Mouse (Mus musculus): ENCODE measurements around the gene Adam21. TPM values are rescaled to one million over a fixed set of nuclear protein-coding genes. Genes with fewer than 3 reads are reported as not detected.
A peak's percentile ranks its signal among the peaks of the same experiment; 100 is the strongest.
"Not testable (repeated sequence)": the region's sequence is repeated elsewhere in the genome, so short reads cannot be mapped to it uniquely, and the experiment has no call there.

Gene Adam21
- 0.04 and 0.06 TPM in 2 replicates for polyA plus RNA-seq (2012; rRNA removed)

DNA sequence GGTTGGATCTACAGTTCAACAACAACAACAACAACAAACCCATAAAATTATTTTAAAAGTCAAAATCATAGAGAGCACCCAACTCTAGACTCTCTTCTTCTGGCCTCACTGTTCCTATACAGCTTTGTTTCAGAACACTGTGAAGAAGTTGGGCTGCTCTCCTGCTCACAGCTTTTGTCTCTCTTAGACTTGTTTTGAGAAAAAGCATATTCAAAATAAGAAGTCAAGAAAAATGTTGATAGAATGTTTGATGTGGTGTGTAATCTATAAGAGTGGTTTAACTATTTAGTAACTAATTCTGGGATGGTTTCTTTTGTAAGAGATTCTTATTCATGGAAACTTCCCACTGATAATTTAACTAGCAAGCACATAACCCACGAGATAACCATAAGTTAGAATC is at the start of gene Adam21:
Gene Adam21, minus strand, starts transcription at position 101 of the 400 bp plus-strand sequence.
- DNase-seq (ENCODE audit: low spot score) = no peak

DNA sequence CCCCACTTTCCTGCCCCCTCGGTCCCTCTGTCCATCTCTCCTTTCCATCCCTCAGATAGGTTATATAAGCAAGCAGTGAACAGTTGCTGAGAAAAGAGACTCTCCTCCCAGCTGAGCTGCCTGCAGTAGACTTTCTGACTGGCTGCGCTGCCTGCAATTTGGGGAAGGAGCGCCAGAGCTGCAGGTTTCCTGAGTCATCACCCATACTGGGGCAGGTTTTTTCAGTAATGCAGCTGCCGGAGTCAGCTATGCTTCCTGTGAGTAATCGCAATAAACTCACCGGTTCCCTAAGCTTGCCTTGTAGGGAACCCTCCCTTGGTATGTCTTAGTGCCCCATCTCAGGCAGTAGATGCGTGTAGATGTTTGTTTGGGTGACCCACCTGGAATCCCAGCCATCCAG is 48.7 kb upstream of the Adam21 start:
- DNase-seq (ENCODE audit: low spot score) = peak; percentile 25

DNA sequence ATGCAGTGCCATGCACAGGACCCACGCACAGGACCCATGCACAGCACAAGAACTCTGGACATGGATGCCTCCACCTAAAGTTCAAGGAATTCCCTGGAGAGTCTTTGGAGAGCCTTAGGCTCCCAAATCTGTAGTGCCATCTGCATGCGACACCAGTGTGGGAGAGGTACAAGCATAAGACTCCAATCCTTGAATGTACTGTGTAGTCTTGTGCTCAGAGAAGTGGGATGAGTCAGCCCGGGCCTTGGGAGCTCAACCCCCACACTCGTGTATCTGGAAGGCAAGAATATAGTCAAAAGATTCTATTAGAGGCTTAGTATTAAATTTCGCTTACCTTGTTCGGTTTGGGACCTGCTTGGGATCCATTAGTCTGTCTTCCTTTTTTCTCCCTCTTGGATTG is 47.5 kb upstream of the Adam21 start:
- no peak for DNase-seq (ENCODE audit: low spot score)

DNA sequence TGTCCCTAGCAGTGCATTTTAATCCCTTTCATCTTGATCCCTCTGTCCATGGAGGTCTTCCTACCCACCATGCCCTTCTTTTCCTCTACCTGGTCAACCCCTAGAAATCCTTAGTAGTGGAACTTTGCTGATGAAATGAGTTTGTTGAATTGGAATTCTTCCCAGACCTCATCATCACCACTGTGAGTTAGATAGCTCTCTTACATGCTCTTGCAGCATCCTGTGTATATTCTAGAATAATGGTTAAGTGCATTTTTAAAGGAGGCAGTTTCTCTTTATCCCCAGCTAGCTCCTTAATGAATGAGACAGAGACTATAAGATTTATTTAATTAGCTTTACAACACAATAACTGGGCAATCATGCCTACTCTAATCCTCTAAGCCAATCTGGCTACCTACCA is 41.2 kb upstream of the Adam21 start:
- no peak for DNase-seq (ENCODE audit: low spot score)

- DNase-seq (ENCODE audit: low spot score) = no peak
Measured at GRCm38 (mm10) chr12:81604995-81605784, 36.9 kb upstream of the Adam21 start.

- DNase-seq (ENCODE audit: low spot score) = no peak
Measured at GRCm38 (mm10) chr12:81596547-81597262, 28.4 kb upstream of the Adam21 start.

DNA sequence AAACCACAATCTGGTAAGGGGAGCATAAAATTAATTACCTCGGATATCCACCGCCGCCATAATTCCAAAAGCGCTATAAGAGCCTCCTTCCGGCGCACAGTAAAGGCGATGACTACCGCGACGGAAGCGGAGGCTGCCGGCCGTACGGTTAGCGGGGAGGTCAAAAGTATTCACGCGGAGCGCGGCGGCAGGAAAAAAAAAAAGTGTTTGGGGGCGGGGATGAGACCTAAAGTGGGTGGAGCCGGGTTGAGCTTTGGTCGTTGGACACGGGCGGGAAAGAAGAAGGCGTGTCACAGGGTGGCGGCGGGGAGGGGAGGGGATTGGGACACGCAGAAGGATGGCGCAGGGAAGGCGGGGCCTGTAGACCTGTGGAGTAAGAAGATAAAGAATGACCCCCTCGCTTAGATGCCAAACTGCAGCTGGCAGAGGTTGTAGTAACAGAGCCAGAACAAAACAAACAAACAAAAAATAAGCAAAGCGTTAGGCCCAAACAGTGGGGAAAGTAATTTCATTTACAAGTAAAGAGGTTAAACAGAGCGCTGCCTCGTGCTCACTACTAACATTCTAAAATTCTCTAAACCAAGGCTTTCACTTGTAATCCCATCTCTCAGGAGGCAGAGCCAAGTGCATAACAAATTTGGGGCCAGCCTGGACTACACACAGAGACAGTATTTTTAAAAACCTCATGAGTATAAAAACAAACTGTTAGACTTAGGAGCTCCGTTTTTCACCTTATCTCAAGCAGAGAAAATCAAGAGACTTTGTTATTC is 26.8 kb upstream of the Adam21 start, which contains the start of gene Med6:
Gene Med6, minus strand, starts transcription at position 107 of the 770 bp plus-strand sequence.
- DNase-seq (ENCODE audit: low spot score) = peak; percentile 85

GRCm38 (mm10) chr12:81567931-81568330 is 343 bp downstream of the Adam21 start:
- DNase-seq (ENCODE audit: low spot score) = no peak

- no peak for DNase-seq (ENCODE audit: low spot score)
Measured at GRCm38 (mm10) chr12:81564173-81564572, 4.1 kb downstream of the Adam21 start.

GRCm38 (mm10) chr12:81549286-81549685 is 19.0 kb downstream of the Adam21 start:
- no peak for DNase-seq (ENCODE audit: low spot score)

DNA sequence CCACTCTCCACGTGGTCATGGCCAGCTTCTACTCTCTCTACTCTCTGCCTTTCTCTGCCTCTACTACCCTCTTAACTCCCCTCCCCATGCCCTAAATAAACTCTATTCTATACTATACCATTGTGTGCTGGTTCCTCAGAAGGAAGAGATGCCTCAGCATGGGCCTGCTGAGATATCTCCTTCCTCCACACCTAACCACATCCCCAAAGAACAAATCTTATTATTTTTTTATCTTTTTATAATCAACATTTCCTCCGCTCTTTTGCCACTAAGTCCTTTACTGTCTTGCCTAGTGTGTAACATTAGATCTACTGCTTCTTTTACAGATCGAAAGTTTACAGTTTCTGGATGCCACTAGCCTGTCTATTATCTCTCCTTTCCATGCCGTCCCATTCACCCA is 21.1 kb downstream of the Adam21 start:
- DNase-seq (ENCODE audit: low spot score) = no peak

DNA sequence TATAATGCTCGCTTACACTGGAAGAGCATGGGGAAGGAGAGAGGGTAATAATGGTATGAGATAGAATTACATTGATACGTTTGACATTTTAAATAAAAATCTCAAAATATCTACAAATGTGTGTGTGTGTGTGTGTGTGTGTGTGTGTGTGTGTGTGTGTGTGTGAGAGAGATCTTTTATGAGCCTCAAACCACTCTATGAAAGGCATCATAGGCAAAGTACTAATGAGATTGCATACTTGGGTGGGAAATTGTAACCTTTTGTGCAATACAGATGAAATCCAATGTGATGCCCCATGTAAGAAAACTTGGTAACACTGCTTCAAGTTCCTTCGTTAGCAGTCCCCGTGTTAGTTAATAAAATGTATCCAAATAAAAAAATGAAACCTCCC is 35.2 kb downstream of the Adam21 start:
- no peak for DNase-seq (ENCODE audit: low spot score)

GRCm38 (mm10) chr12:81532316-81533028 is 35.8 kb downstream of the Adam21 start, which contains the start of the genes Gm20498 and Synj2bp:
Gene Gm20498 (minus strand): TSS chr12:81532905.
Gene Synj2bp (minus strand): TSS chr12:81532911.
- peak; percentile 73 for DNase-seq (ENCODE audit: low spot score)

GRCm38 (mm10) chr12:81530587-81530986 is 37.7 kb downstream of the Adam21 start:
- DNase-seq (ENCODE audit: low spot score) = not testable (repeated sequence)

Other genes with a start within 250 kb of the Adam21 start
- gene Slc8a3, start 235.3 kb downstream of the Adam21 start, polyA plus RNA-seq (2012; rRNA removed) = 0.51 and 0.75 TPM in 2 replicates
- gene Gm4787, start 189.0 kb downstream of the Adam21 start, polyA plus RNA-seq (2012; rRNA removed) = 1.6 and 1.9 TPM in 2 replicates
- gene Adam4, start 146.5 kb downstream of the Adam21 start, polyA plus RNA-seq (2012; rRNA removed) = 1.3 and 1.5 TPM in 2 replicates
- 73.2 and 88.9 TPM in 2 replicates for gene Cox16, start 83.3 kb downstream of the Adam21 start, polyA plus RNA-seq (2012; rRNA removed)
- 14.6 and 20.0 TPM in 2 replicates for gene Gm20498, start 35.6 kb downstream of the Adam21 start, polyA plus RNA-seq (2012; rRNA removed)
- 36.6 and 38.0 TPM in 2 replicates for gene Synj2bp, start 35.6 kb downstream of the Adam21 start, polyA plus RNA-seq (2012; rRNA removed)
- gene Med6, start 26.5 kb upstream of the Adam21 start, polyA plus RNA-seq (2012; rRNA removed) = 33.0 and 41.8 TPM in 2 replicates
- gene Ttc9, start 62.8 kb upstream of the Adam21 start, polyA plus RNA-seq (2012; rRNA removed) = 7.4 and 7.6 TPM in 2 replicates
- 1.4 and 2.3 TPM in 2 replicates for gene Map3k9, start 212.7 kb upstream of the Adam21 start, polyA plus RNA-seq (2012; rRNA removed)

All from urinary bladder, adult 2 months (tissue).